9 mouse cellular contexts compared by ENCODE assay signal in the genomic region with DNA sequence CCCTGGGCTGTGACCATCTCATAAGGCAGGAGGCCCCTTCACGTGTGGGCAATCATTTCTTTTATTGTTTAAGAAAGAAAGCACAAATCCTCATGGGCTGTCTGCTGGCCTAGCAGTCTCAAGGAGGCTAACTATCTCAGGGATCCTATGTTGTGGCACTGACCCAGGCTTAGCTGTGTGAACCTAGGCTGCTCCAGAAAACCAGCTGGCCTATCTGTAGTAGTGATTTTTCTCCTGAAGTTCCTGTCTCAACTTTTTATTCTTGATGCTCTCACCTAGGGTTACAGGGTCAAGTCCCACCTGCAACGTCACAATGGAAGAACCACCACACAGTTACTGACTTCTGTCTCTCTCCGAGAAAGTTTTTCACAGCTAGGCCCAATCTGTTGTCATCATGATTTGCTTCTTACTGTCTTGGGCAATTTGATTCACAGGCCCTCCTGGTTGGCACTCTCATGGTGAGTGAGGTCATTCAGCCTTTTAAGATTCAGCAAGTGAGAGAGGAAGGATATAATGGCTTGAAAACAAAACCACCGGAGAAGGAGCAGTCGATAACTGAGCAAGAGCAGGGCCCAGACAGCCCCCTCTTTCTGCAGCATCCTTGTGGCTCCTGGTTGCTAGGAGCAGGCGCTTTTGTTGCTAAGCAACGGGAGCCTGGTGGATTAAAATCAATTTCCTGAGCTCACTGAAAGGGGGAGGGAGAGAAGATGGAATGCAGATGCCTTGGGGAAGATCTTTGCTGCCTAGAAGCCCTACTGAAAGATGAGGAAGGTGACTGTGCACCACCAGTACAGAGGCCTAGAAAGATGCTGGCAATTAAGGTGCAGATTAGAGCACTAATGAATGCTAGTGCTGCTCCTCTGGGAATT.
A peak's percentile ranks its signal among the peaks of the same experiment; 100 is the strongest.
DNase-seq lines count a peak whose midpoint lies in the region; ATAC-seq and TF ChIP-seq lines count a peak whose summit lies in the region.
"Had no signal": no experiment of that assay in that cellular context is flagged by ENCODE, and none has a peak within 500 bp of the region (broad histone marks: within the 10 kb centered on the region; RNA-seq: fewer than 3 reads in every experiment).

No protein-coding gene starts in this region.

- no peak overlapping the region for H3K27ac ChIP-seq in lung, embryonic 14.5 days (ENCODE audit: low read depth)
- peak overlapping the region; percentile 80 for H3K27ac ChIP-seq in midbrain, embryonic 14.5 days (replicated peaks; ENCODE audit: low read depth, low read length)
- no peak overlapping the region for H3K27ac ChIP-seq in kidney, adult 2 months (ENCODE audit: insufficient read depth, low read depth, low read length)
- no peak overlapping the region for H3K27ac ChIP-seq in intestine, embryonic 16.5 days (ENCODE audit: low read length)

- ATAC-seq in lung, embryonic 14.5 days (ENCODE audit: insufficient read depth): no peak
- peak; percentile 93 for ATAC-seq in midbrain, embryonic 14.5 days (ENCODE audit: low FRiP score, low TSS enrichment)
- no peak for ATAC-seq in intestine, embryonic 16.5 days
- ATAC-seq: inflammation-experienced regulatory T-cells, adult 6 months had no signal

- H3K9me3 ChIP-seq in lung, embryonic 14.5 days (ENCODE audit: low read depth, low read length): no peaks in the 10 kb centered on the region
- H3K9me3 ChIP-seq in midbrain, embryonic 14.5 days (ENCODE audit: control insufficient read depth, low read length): no peaks in the 10 kb centered on the region
- H3K9me3 ChIP-seq in intestine, embryonic 16.5 days (ENCODE audit: control insufficient read depth, low read length): no peaks in the 10 kb centered on the region

- peak; percentile 14 for DNase-seq in lung, embryonic 14.5 days
- DNase-seq in lung, adult 2 months: no peak
- peak; percentile 48 for DNase-seq in layer of hippocampus, adult 9-10 months (ENCODE audit: low spot score)
- peak; percentile 92 for DNase-seq in midbrain, embryonic 14.5 days
- no peak for DNase-seq in urinary bladder, postnatal 14 days (ENCODE audit: low spot score)
- no peak for DNase-seq in kidney, adult 2 months
- no peak for DNase-seq in ovary, postnatal 10 days (ENCODE audit: low spot score)

- no peak for TF ChIP-seq POLR2A in lung, adult 2 months (IDR thresholded peaks at IDR 0.05; ENCODE audit: borderline replicate concordance, extremely low read depth, low read depth, low read length)
- TF ChIP-seq POLR2A in kidney, adult 2 months (IDR thresholded peaks at IDR 0.05; ENCODE audit: low read depth, low read length): no peak

- H3K4me2 ChIP-seq in lung, embryonic 14.5 days: no peak overlapping the region
- peak overlapping the region; percentile 30 for H3K4me2 ChIP-seq in midbrain, embryonic 14.5 days (ENCODE audit: low read length)
- no peak overlapping the region for H3K4me2 ChIP-seq in intestine, embryonic 16.5 days (ENCODE audit: low read depth, low read length)

- H3K9ac ChIP-seq in lung, embryonic 14.5 days: no peak overlapping the region
- H3K9ac ChIP-seq in midbrain, embryonic 14.5 days (replicated peaks; ENCODE audit: low read length): no peak overlapping the region
- H3K9ac ChIP-seq in intestine, embryonic 16.5 days (ENCODE audit: low read depth, low read length): no peak overlapping the region

- no peak overlapping the region for H3K4me3 ChIP-seq in lung, embryonic 14.5 days (ENCODE audit: low read depth, low read length)
- H3K4me3 ChIP-seq in lung, adult 2 months (replicated peaks; ENCODE audit: extremely low read depth, low read depth, low read length): no peak overlapping the region
- H3K4me3 ChIP-seq in midbrain, embryonic 14.5 days (replicated peaks; ENCODE audit: low read depth, low read length): no peak overlapping the region
- H3K4me3 ChIP-seq in kidney, adult 2 months (ENCODE audit: insufficient read depth, low read depth, low read length): no peak overlapping the region
- no peak overlapping the region for H3K4me3 ChIP-seq in intestine, embryonic 16.5 days (ENCODE audit: low read length)

- TF ChIP-seq CTCF in lung, embryonic 14.5 days (IDR thresholded peaks at IDR 0.05; ENCODE audit: low read depth): no peak
- TF ChIP-seq CTCF in lung, adult 2 months (IDR thresholded peaks at IDR 0.05; ENCODE audit: insufficient read depth, low read length): no peak
- no peak for TF ChIP-seq CTCF in kidney, adult 2 months (conservative IDR thresholded peaks at IDR 0.05; ENCODE audit: insufficient read depth, insufficient read length, low read depth, low read length)

- H3K4me1 ChIP-seq in lung, embryonic 14.5 days (ENCODE audit: insufficient read depth): no peaks in the 10 kb centered on the region
- peaks cover 2% of the 10 kb centered on the region; the same call in 1 of the 2 replicates for H3K4me1 ChIP-seq in lung, adult 2 months (ENCODE audit: control insufficient read depth, insufficient read depth, low read length)
- H3K4me1 ChIP-seq in midbrain, embryonic 14.5 days (ENCODE audit: control insufficient read depth, insufficient read depth, low read length): peaks cover 13% of the 10 kb centered on the region
- H3K4me1 ChIP-seq in kidney, adult 2 months (ENCODE audit: control insufficient read depth, insufficient read depth, low read length): 0 out of 2 replicates have a peak, but pooled peaks cover 6% of the 10 kb centered on the region
- 0 out of 2 replicates have a peak, but pooled peaks cover 2% of the 10 kb centered on the region for H3K4me1 ChIP-seq in intestine, embryonic 16.5 days (ENCODE audit: control insufficient read depth, insufficient read depth, low read length)

- WGBS in lung, embryonic 14.5 days: 54% methylated on average over 7 of the region's 7 CpGs
- WGBS in lung, adult 2 months: 70% methylated on average over 7 of the region's 7 CpGs
- 25% methylated on average over 7 of the region's 7 CpGs for WGBS in midbrain, embryonic 14.5 days
- WGBS in kidney, adult 2 months: 81% methylated on average over 7 of the region's 7 CpGs
- 44% methylated on average over 7 of the region's 7 CpGs for WGBS in intestine, embryonic 16.5 days

- peaks cover 7% of the 10 kb centered on the region; the same call in 1 of the 2 replicates for H3K27me3 ChIP-seq in lung, embryonic 14.5 days (ENCODE audit: insufficient read depth, low read length)
- H3K27me3 ChIP-seq in midbrain, embryonic 14.5 days (ENCODE audit: control insufficient read depth, insufficient read depth, low read length): peaks cover 20% of the 10 kb centered on the region
- no peaks in the 10 kb centered on the region for H3K27me3 ChIP-seq in kidney, adult 2 months (replicated peaks; ENCODE audit: control insufficient read depth, insufficient read depth, low read length)
- peaks cover 17% of the 10 kb centered on the region; the same call in 1 of the 2 replicates for H3K27me3 ChIP-seq in intestine, embryonic 16.5 days (replicated peaks; ENCODE audit: control insufficient read depth, insufficient read depth, low read length)

- H3K36me3 ChIP-seq in lung, embryonic 14.5 days (ENCODE audit: insufficient read depth): no peaks in the 10 kb centered on the region
- no peaks in the 10 kb centered on the region for H3K36me3 ChIP-seq in midbrain, embryonic 14.5 days (ENCODE audit: control insufficient read depth, insufficient read depth, low read length)
- no peaks in the 10 kb centered on the region for H3K36me3 ChIP-seq in kidney, adult 2 months (ENCODE audit: control insufficient read depth, insufficient read depth, low read length)
- H3K36me3 ChIP-seq in intestine, embryonic 16.5 days (ENCODE audit: control insufficient read depth, insufficient read depth, low read length): no peaks in the 10 kb centered on the region

Comparison
In these comparisons a context has a peak if more than half of its experiments do, and no peak if none do; other contexts are left out.
1. DNase-seq: peak in lung, embryonic 14.5 days (single experiment), layer of hippocampus, adult 9-10 months (single experiment) and midbrain, embryonic 14.5 days (single experiment); none in lung, adult 2 months (single experiment), urinary bladder, postnatal 14 days (single experiment), kidney, adult 2 months (single experiment) and ovary, postnatal 10 days (single experiment).